Mouse (Mus musculus): ENCODE measurements around the gene Tlcd1. TPM values are rescaled to one million over a fixed set of nuclear protein-coding genes. Genes with fewer than 3 reads are reported as not detected.

Gene Tlcd1
- total RNA-seq, 2 experiments from 2014 or later: 3.5 to 4.4 TPM

Small RNAs within 50 kb of the gene (microRNA-seq; reads per million reads assigned to microRNA genes)
- 0 to 0.64 reads per million in 2 experiments for gene Mir7653

Other genes with a start within 250 kb of the Tlcd1 start
- under 1 TPM; 0.51 to 0.82 TPM for gene Sez6, start 245.9 kb upstream of the Tlcd1 start, total RNA-seq (2021)
- gene Phf12, start 194.0 kb upstream of the Tlcd1 start, total RNA-seq (2021): 10 to 100 TPM; 18.3 to 19.1 TPM
- gene Dhrs13, start 144.4 kb upstream of the Tlcd1 start, total RNA-seq (2021): 1 to 10 TPM; 1.6 to 1.7 TPM
- 10 to 100 TPM; 60.7 to 64.3 TPM for gene Flot2, start 138.8 kb upstream of the Tlcd1 start, total RNA-seq (2021)
- gene Eral1, start 96.3 kb upstream of the Tlcd1 start, total RNA-seq (2021): 10 to 100 TPM; 18.9 to 22.2 TPM
- 1 to 10 TPM; 6.5 to 7.4 TPM for gene Fam222b, start 82.1 kb upstream of the Tlcd1 start, total RNA-seq (2021)
- gene Traf4, start 11.1 kb upstream of the Tlcd1 start, total RNA-seq (2021): 10 to 100 TPM in 1 of 2 experiments, 1 to 10 TPM in 1; 7.6 to 10.2 TPM
- gene Nek8, start within 50 bp of the Tlcd1 start, total RNA-seq (2021): 1 to 10 TPM; 1.4 to 2.1 TPM
- 1,000 to 10,000 TPM; 1,019 to 1,174 TPM for gene Rpl23a, start 6.9 kb downstream of the Tlcd1 start, total RNA-seq (2021)
- 10 to 100 TPM; 10.2 to 14.1 TPM for gene Rab34, start 11.7 kb downstream of the Tlcd1 start, total RNA-seq (2021)
- gene Proca1, start 16.7 kb downstream of the Tlcd1 start, total RNA-seq (2021): under 1 TPM; 0.47 to 0.92 TPM
- gene Sdf2, start 69.0 kb downstream of the Tlcd1 start, total RNA-seq (2021): 10 to 100 TPM; 45.1 to 47.5 TPM
- gene Supt6, start 69.3 kb downstream of the Tlcd1 start, total RNA-seq (2021): 10 to 100 TPM; 25.9 to 26.0 TPM
- gene 2610507B11Rik, start 85.0 kb downstream of the Tlcd1 start, total RNA-seq (2021): 100 to 1,000 TPM; 157 to 161 TPM
- gene BC030499, start 114.1 kb downstream of the Tlcd1 start, total RNA-seq (2021): under 1 TPM; 0.31 to 0.62 TPM
- gene Spag5, start 124.8 kb downstream of the Tlcd1 start, total RNA-seq (2021): 1 to 10 TPM; 5.3 TPM
- 1 to 10 TPM; 1.5 to 2.1 TPM for gene Aldoc, start 146.3 kb downstream of the Tlcd1 start, total RNA-seq (2021)
- 10 to 100 TPM; 23.1 to 25.1 TPM for gene Pigs, start 151.7 kb downstream of the Tlcd1 start, total RNA-seq (2021)
- gene Unc119, start 166.8 kb downstream of the Tlcd1 start, total RNA-seq (2021): 10 to 100 TPM; 16.1 to 17.8 TPM
- gene Foxn1, start 209.8 kb downstream of the Tlcd1 start, total RNA-seq (2021): not detected
- gene Slc13a2, start 245.5 kb downstream of the Tlcd1 start, total RNA-seq (2021): not detected